Mouse (Mus musculus) embryonic facial prominence, embryonic 13.5 days (tissue): ENCODE results near the gene Fbxo42. TPM values are rescaled to one million over a fixed set of nuclear protein-coding genes. Genes with fewer than 3 reads are reported as not detected.

Experiments
- ATAC-seq: fragments of 200-750 bp; cut with Nextera tagmentation; 2 replicates; pipeline ENCODE4 v1.8.0; 2017; ENCODE audit warnings: low read depth; ENCODE audit not compliant: insufficient number of reproducible peaks, insufficient read depth, low FRiP score, low TSS enrichment
- H3K27ac ChIP-seq: fragments of 300-500 bp; sonication (generic); 2 replicates; pipeline ENCODE4 v1.5.1; 2015; ENCODE audit warnings: moderate library complexity, mild to moderate bottlenecking, inconsistent platforms
- H3K27me3 ChIP-seq: fragments of 300-500 bp; sonication (generic); 2 replicates; pipeline ENCODE4 v1.6.1; 2015; ENCODE audit warnings: mild to moderate bottlenecking, inconsistent platforms
- H3K36me3 ChIP-seq: fragments of 300-500 bp; sonication (generic); 2 replicates; pipeline ENCODE4 v1.6.1; 2015; ENCODE audit warnings: mild to moderate bottlenecking, inconsistent platforms
- H3K4me1 ChIP-seq: fragments of 300-500 bp; sonication (generic); 2 replicates; pipeline ENCODE4 v1.6.1; 2015; ENCODE audit warnings: inconsistent platforms
- H3K4me2 ChIP-seq: fragments of 300-500 bp; sonication (generic); 2 replicates; pipeline ENCODE4 v1.6.1; 2015; ENCODE audit warnings: moderate library complexity, mild to moderate bottlenecking, inconsistent platforms
- H3K4me3 ChIP-seq: fragments of 300-500 bp; sonication (generic); 2 replicates; pipeline ENCODE4 v1.5.1; 2015; ENCODE audit warnings: mild to moderate bottlenecking, inconsistent platforms
- H3K9ac ChIP-seq: fragments of 300-500 bp; sonication (generic); 2 replicates; pipeline ENCODE4 v1.6.1; 2015; ENCODE audit warnings: mild to moderate bottlenecking, inconsistent platforms
- H3K9me3 ChIP-seq: fragments of 300-500 bp; sonication (generic); 2 replicates; pipeline ENCODE4 v1.6.1; 2016; ENCODE audit warnings: inconsistent platforms
- WGBS: fragments of 180-500 bp; shearing (Covaris S2); methylation state at CpG from one replicate; pipeline ENCODE4 v1.1.7; 2015; ENCODE audit warnings: mixed read lengths; 5-methylcytosine and 5-hydroxymethylcytosine counted together
- polyA plus RNA-seq: library from polyadenylated mRNA; unstranded; fragments of >200 nt; fragmentation: Nextera tagmentation; extraction: Ambion mirVana; gene quantifications from 2 replicates; pipeline ENCODE4 v1.2.1, GENCODE M21; 2015

Fbxo42 gene
- polyA plus RNA-seq, 1 experiment from 2014 or later: 23.3 TPM

DNA sequence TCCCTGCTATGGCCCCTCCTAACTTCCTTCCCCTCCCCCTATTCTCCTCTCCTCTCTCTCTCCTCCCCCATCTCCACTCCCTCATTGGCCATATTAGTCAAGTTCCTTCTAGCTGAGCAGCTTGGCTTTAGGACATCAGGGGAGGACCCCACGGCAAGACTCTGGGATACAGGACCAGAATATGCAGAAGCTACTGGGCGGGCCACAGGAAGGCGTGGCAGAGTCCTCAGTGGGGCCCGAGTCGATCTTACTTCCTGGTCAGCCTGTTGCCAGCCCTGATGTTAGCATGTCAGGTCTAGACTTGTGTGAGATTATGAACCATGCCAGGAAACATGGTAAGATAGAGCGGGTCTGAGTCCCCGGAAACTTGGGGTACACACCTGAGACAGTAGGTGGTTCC is 81.0 kb downstream of the Fbxo42 start:
- ATAC-seq: no peak
- H3K4me2 ChIP-seq: no peak overlapping the region
- H3K4me1 ChIP-seq: no peaks in the 10 kb centered on the region
- no peaks in the 10 kb centered on the region for H3K9me3 ChIP-seq
- H3K9ac ChIP-seq: no peak overlapping the region
- H3K36me3 ChIP-seq: no peaks in the 10 kb centered on the region
- no peaks in the 10 kb centered on the region for H3K27me3 ChIP-seq
- H3K27ac ChIP-seq: no peak overlapping the region
- 81% methylated on average over 7 of the region's 7 CpGs for WGBS
- no peak overlapping the region for H3K4me3 ChIP-seq

DNA sequence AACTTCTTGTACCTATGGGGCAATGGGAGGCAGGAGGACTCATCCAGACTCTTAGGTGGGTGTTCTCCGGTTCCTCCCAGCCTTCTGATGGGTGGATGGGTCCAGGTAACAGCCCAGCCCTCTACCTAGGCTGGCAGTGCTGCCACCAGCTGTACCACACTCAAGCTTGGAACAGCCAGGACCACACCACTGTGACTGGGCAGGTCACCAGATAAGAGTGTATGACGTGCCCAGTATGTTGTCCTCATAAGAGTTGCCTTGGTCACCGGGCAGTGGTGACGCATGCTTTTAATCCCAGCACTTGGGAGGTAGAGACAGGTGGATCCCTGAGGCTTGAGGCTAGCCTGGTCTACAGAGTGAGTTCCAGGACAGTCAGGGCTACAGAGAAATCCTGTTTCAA is 85.5 kb downstream of the Fbxo42 start:
- H3K4me1 ChIP-seq: 0 out of 2 replicates have a peak, but pooled peaks cover 3% of the 10 kb centered on the region
- no peak overlapping the region for H3K27ac ChIP-seq
- no peaks in the 10 kb centered on the region for H3K36me3 ChIP-seq
- H3K9ac ChIP-seq: no peak overlapping the region
- no peak overlapping the region for H3K4me3 ChIP-seq
- no peaks in the 10 kb centered on the region for H3K9me3 ChIP-seq
- no peak overlapping the region for H3K4me2 ChIP-seq
- ATAC-seq: no peak
- peaks cover 14% of the 10 kb centered on the region for H3K27me3 ChIP-seq
- 91% methylated on average over 4 of the region's 4 CpGs for WGBS

DNA sequence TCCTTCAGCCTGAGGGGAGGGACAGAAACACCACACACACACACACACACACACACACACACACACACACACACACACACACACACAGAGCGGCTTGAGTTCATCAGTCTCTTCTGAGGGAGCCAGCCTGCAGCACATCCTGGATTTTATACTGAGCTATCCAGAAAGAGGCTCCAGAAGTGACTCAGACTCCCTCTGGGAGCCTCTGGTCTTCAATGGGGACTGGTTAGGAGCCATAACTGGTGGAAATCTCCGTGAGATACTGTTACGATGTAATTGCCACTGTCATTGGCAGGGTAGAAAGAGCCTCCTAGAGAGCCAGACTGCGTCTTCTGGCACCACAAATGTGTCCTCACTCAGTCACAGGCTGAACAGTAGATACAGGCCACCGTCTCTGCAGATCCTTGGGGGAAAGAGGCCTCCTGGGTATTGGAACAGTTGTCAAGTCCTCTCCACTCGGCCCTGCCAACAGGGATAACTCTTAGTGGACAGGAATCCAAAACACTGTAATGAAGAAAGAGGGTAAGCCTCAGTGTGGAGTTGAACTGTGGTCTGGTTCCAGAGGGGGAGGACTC is 87.9 kb downstream of the Fbxo42 start:
- Histone ChIP-seq H3K9ac (no peak overlapping the region), H3K4me1 (peaks cover 25% of the 10 kb centered on the region), H3K4me2 (no peak overlapping the region), H3K36me3 (no peaks in the 10 kb centered on the region), H3K4me3 (no peak overlapping the region), H3K27me3 (peaks cover 38% of the 10 kb centered on the region), H3K9me3 (no peaks in the 10 kb centered on the region), H3K27ac (no peak overlapping the region)
- 73% methylated on average over 6 of the region's 6 CpGs for WGBS
- no peak for ATAC-seq

DNA sequence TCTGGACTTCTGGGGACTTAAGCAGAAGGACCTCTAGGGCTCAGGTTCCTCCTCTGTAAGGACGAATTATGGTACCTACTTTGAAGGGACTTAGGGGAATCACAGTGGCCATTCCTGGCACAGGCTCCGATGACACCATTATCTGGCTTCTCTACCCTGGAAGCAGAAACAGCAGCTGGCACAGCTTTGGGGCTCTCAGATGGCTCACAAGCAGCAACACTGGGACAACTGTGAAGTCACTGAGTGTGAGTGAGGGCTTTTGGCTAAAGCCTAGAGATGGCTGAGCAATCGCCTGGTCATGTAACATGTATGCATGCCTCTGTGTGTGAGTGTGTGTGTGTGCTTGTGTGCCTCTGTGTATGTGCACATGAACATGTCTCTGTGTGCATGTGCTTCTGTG is 89.1 kb downstream of the Fbxo42 start:
- Histone ChIP-seq H3K27me3 (peaks cover 50% of the 10 kb centered on the region), H3K27ac (no peak overlapping the region), H3K4me1 (peaks cover 37% of the 10 kb centered on the region)

DNA sequence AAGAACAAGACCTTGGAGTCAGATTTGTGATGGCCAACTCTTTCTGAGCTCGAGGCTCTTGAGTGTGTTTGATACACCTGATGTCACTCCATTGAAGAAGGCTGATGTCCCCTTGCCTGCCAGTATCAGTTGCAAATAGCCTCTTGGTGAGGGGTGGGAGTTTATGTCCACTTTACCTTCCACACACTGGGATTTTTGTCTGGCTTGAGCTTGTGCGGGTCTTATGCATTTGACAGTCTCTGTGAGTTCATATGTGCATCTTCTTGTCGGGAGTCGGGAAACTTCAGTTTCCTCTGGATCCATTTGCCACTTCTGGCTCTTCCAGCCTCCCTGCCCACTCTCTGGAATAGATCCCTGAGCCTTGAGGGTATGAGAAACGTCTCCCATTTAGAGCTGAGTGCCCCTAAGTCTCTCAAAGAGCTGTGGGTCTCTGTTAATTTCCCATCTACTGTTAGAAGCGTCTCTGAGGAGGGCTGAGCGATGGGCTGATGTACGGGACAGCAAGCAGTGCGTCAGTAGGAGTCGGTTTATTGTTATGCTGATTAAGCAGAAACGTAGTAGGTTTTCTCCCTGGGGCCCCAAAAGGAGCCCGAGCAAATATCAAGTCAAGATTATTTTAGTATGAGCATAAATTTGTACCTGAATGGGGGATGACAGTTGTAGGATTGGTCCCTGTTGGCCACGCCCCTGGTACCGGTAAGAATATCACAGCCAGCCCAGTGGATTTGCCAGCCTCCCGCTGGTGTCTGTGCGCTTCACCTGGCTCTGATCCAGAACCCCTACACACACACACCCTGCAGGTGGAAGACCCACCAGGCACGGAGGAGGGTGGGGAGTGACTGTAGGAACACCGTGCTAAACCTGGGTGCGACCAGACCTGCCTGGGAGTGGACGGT is 91.0 kb downstream of the Fbxo42 start:
- H3K27me3 ChIP-seq: peaks cover 61% of the 10 kb centered on the region

More for the DNA sequence above, 89.1 kb downstream of the Fbxo42 start:
- H3K9me3 ChIP-seq: no peaks in the 10 kb centered on the region
- no peak overlapping the region for H3K4me2 ChIP-seq
- no peak overlapping the region for H3K4me3 ChIP-seq
- WGBS: 67% methylated on average over 3 of the region's 3 CpGs
- no peaks in the 10 kb centered on the region for H3K36me3 ChIP-seq
- H3K9ac ChIP-seq: no peak overlapping the region
- ATAC-seq: no peak

DNA sequence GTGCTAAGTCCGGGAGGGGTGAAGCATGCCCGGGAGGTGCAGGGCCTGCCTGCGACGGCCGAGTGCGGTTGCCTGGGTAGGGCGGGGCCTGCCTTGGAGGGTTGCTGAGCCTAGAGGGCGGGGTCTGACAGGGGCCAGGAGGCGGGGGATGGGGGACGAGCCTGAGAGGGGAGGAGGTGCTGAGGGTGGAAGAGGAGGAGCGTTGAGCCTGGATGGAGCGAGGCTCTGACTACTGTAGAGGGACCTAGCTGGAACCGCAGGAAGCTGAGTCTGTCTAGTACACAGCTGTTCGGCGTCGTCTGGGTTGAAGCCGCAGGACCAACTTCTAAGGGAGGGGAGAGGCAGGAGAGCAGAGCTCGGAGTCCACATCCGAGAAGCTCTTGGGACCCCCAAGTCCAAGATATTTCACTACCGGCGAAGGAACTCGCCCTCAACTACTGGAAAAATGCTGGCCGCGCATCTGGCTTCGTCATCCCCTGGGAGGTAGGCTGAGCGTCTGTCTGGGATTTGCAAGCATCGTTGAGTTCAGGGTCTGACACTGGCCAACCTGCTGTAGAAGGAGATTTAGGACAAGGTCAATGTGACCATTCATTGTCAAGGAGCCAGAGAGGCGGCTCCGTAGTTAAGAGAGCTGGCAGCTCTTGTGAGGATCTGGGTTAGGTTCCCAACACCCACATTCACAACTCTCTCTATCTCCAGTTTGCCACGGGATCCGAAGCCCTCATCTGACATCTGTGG is 91.8 kb downstream of the Fbxo42 start, which contains the start of gene Arhgef19:
Arhgef19 (plus strand) TSS at position 112 of the 738 bp plus-strand sequence.
- no peaks in the 10 kb centered on the region for H3K36me3 ChIP-seq
- H3K4me3 ChIP-seq: peak within 1 kb of the TSS; percentile 50
- peak within 1 kb of the TSS; percentile 61 for H3K9ac ChIP-seq
- no peaks in the 10 kb centered on the region for H3K9me3 ChIP-seq
- H3K27me3 ChIP-seq: peaks cover 64% of the 10 kb centered on the region
- peak; percentile 85 for ATAC-seq
- peak within 1 kb of the TSS; percentile 74 for H3K4me2 ChIP-seq
- peaks cover 63% of the 10 kb centered on the region for H3K4me1 ChIP-seq
- 1% methylated on average over 31 of the region's 31 CpGs for WGBS
- peak within 1 kb of the TSS; percentile 64 for H3K27ac ChIP-seq

More for the DNA sequence above, 91.0 kb downstream of the Fbxo42 start:
- WGBS: 4% methylated on average over 20 of the region's 20 CpGs
- no peak for ATAC-seq
- H3K4me2 ChIP-seq: peak overlapping the region; percentile 74
- H3K27ac ChIP-seq: no peak overlapping the region
- H3K36me3 ChIP-seq: no peaks in the 10 kb centered on the region
- H3K9ac ChIP-seq: peak overlapping the region; percentile 61
- H3K9me3 ChIP-seq: no peaks in the 10 kb centered on the region
- H3K4me1 ChIP-seq: peaks cover 55% of the 10 kb centered on the region
- H3K4me3 ChIP-seq: peak overlapping the region; percentile 50

DNA sequence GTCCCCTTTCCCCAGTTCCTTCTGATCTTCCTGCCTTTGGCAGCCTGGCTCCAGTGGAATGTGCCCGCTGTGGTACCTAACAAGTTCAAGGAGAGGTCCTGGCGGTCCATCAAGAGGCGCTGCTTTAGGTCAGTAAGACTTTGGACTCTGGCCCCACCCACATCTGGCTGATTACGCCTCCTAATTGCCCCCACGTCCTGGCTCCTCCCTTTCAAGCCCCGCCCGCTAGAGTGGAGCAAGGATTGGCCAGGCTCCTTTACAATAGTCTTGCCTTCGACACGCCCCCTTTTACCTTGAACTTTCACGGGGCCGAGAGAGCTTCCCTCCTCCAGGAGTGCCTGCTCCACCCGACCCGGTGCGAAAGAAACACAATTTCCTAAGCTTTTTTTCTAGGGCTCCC is 92.9 kb downstream of the Fbxo42 start:
- H3K27me3 ChIP-seq: peaks cover 71% of the 10 kb centered on the region
- H3K36me3 ChIP-seq: no peaks in the 10 kb centered on the region
- peaks cover 72% of the 10 kb centered on the region for H3K4me1 ChIP-seq
- peak overlapping the region; percentile 74 for H3K4me2 ChIP-seq
- WGBS: 3% methylated on average over 14 of the region's 14 CpGs
- no peak for ATAC-seq
- no peaks in the 10 kb centered on the region for H3K9me3 ChIP-seq
- no peak overlapping the region for H3K9ac ChIP-seq
- H3K4me3 ChIP-seq: peak overlapping the region; percentile 50; the same call in 1 of the 2 replicates
- no peak overlapping the region for H3K27ac ChIP-seq

DNA sequence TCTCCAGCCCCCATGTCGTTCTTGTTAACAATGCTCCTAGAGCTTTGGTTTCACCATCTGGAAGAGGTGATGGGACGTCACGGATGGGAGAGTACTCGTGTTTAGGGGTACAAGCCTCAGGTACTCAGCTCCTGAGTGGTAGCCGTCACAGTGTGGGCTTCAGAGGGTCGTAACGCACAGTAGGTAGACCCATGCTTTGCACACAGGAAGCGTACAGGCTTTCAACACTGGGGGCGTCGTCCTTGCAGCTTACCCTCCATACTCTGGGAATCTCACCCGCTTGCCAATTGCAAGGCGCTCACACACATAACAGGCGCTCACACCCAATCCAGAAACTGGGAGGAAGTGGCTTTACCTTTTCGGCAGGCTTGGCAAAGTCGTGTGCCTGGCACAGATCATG is 94.1 kb downstream of the Fbxo42 start:
- Histone ChIP-seq H3K4me3 (peak overlapping the region; percentile 49; the same call in 1 of the 2 replicates), H3K4me2 (peak overlapping the region; percentile 71), H3K4me1 (peaks cover 81% of the 10 kb centered on the region), H3K27ac (peak overlapping the region; percentile 73), H3K36me3 (no peaks in the 10 kb centered on the region), H3K27me3 (peaks cover 81% of the 10 kb centered on the region), H3K9me3 (no peaks in the 10 kb centered on the region), H3K9ac (0 out of 2 replicates have a peak overlapping the region, but pooled peaks have one; percentile 71)
- 32% methylated on average over 15 of the region's 15 CpGs for WGBS
- ATAC-seq: no peak

DNA sequence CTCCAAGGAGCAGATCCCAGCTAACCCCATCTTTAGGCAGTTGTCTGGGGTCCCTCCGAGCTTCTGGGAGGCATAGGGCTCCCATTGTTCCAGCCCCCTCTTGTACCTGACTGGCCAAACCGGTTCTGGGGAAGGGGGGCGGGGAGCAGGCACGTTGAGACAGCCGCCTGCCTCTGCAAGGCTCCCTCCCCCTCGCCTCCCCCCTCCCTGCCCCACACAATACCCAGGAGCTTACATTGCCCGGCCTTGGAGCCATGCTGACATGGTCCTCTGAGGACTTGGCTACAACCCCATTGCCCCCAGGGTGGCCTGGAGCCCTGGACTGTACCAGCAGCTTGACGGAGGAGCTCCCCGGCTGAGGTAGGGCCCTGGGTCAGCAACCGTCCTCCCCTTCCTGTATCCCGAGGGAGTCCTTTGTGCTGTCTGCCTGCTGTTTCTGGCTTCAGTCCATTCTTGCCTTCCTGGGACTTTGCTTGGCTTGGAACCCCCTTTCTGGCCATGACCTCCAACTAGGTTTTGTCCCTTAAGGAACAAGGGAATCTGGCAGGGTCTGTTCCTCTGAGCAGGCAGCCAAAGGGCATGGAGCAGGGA is 95.0 kb downstream of the Fbxo42 start:
- peaks cover 90% of the 10 kb centered on the region for H3K4me1 ChIP-seq
- no peaks in the 10 kb centered on the region for H3K9me3 ChIP-seq
- H3K27me3 ChIP-seq: peaks cover 83% of the 10 kb centered on the region
- peak overlapping the region; percentile 71 for H3K9ac ChIP-seq
- whole genome bisulfite sequencing: 6% methylated on average over 11 of the region's 11 CpGs
- H3K36me3 ChIP-seq: no peaks in the 10 kb centered on the region
- peak overlapping the region; percentile 71 for H3K4me2 ChIP-seq
- H3K27ac ChIP-seq: peak overlapping the region; percentile 73
- H3K4me3 ChIP-seq: peak overlapping the region; percentile 49
- peak; percentile 34; the same call in 1 of the 2 replicates for ATAC-seq

DNA sequence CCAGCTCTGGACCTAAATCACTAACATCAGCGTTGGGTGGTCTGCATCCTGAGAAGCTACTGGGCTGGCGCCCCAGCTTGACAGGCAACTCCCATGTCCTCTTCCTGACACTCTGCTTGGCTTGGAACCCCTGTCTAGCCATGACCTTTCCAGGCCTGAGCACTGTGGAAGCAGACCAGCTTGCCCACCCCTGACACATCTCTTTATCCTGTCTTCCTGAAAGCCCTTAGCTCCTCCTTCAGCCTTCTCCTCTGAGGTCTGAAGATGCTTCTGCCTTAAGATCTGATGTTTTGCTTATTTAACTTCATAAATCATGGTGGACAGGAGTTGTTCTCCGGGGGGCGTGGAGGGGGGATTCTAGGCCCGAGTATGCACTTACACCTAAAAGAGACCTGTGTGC is 95.9 kb downstream of the Fbxo42 start:
- WGBS: 53% methylated on average over 5 of the region's 5 CpGs
- H3K9me3 ChIP-seq: no peaks in the 10 kb centered on the region
- peak overlapping the region; percentile 49 for H3K4me3 ChIP-seq
- H3K4me2 ChIP-seq: peak overlapping the region; percentile 71
- H3K9ac ChIP-seq: peak overlapping the region; percentile 71; the same call in 1 of the 2 replicates
- H3K36me3 ChIP-seq: no peaks in the 10 kb centered on the region
- H3K27me3 ChIP-seq: peaks cover 84% of the 10 kb centered on the region
- H3K4me1 ChIP-seq: peaks cover 96% of the 10 kb centered on the region
- peak overlapping the region; percentile 33; the same call in 1 of the 2 replicates for H3K27ac ChIP-seq
- ATAC-seq: no peak

DNA sequence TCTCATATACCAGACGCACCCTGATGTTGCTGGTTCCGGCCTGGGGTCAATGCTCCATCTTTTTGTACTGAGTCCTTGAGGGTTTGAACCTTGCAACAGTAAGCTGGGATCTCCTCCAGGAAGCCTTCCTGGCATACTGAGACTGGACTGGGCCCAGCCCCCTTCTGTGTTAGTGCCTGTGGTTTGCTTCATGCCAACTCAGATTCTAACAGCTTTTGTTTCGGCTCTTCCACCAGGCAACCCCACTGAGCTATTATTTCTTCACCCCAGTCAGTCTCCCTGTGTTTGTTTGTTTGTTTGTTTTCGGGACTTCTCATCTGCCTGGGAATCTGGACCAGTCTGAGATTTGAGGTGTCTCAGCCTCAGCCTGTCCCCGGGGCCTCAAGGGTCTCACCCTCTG is 96.7 kb downstream of the Fbxo42 start:
- H3K36me3 ChIP-seq: 0 out of 2 replicates have a peak, but pooled peaks cover 3% of the 10 kb centered on the region
- H3K9ac ChIP-seq: peak overlapping the region; percentile 69
- WGBS: 39% methylated on average over 5 of the region's 5 CpGs
- peaks cover 92% of the 10 kb centered on the region for H3K4me1 ChIP-seq
- peak overlapping the region; percentile 71 for H3K4me2 ChIP-seq
- H3K4me3 ChIP-seq: peak overlapping the region; percentile 49
- peaks cover 84% of the 10 kb centered on the region for H3K27me3 ChIP-seq
- peak overlapping the region; percentile 93 for H3K27ac ChIP-seq
- no peaks in the 10 kb centered on the region for H3K9me3 ChIP-seq
- ATAC-seq: no peak
